Mouse (Mus musculus) olfactory bulb, adult 2 months (tissue): ENCODE results near the gene Cant1. TPM values are rescaled to one million over a fixed set of nuclear protein-coding genes. Genes with fewer than 3 reads are reported as not detected.

Experiments
- H3K27ac ChIP-seq: fragments of 200-500 bp; 2 replicates; pipeline ENCODE4 v1.5.1; 2012; ENCODE audit warnings: low read depth, low read length; ENCODE audit not compliant: insufficient read depth
- H3K4me1 ChIP-seq: fragments of 200-500 bp; 2 replicates; pipeline ENCODE4 v1.6.1; 2012; ENCODE audit warnings: low read length; ENCODE audit not compliant: control insufficient read depth, insufficient read depth
- H3K4me3 ChIP-seq: fragments of 200-500 bp; 2 replicates; pipeline ENCODE4 v1.5.1; 2012; ENCODE audit warnings: mild to moderate bottlenecking, low read depth, low read length, moderate library complexity; ENCODE audit not compliant: insufficient read depth
- CTCF ChIP-seq: fragments of 200-500 bp; IDR thresholded peaks from 2 replicates; pipeline ENCODE4 v1.5.1; 2012; ENCODE audit warnings: low read depth, mild to moderate bottlenecking, low read length, moderate library complexity; ENCODE audit not compliant: insufficient read depth
- POLR2A ChIP-seq: fragments of 200-500 bp; IDR thresholded peaks from 2 replicates; pipeline ENCODE4 v1.6.1; 2012; ENCODE audit warnings: mild to moderate bottlenecking, low read depth, low read length, moderate library complexity; ENCODE audit not compliant: insufficient read depth
- WGBS: fragments of 180-500 bp; shearing (Covaris S2); methylation state at CpG from one replicate; pipeline ENCODE4 v1.1.7; 2018; 5-methylcytosine and 5-hydroxymethylcytosine counted together
- polyA plus RNA-seq: library from polyadenylated mRNA; stranded (reverse); fragments of >200 nt; gene quantifications from 2 replicates; pipeline ENCODE4 v1.2.4, GENCODE M21; 2012; ENCODE audit warnings: low replicate concordance; ENCODE audit not compliant: missing spikeins, insufficient read depth, insufficient read length

Gene Cant1
- polyA plus RNA-seq, 1 experiment = not detected

- TF ChIP-seq POLR2A (no peak), CTCF (no peak)
- 82% methylated on average over 13 of the region's 13 CpGs for WGBS
- Histone ChIP-seq H3K27ac (no peak overlapping the region), H3K4me3 (no peak overlapping the region), H3K4me1 (peaks cover 33% of the 10 kb centered on the region)
These were observed 5.9 kb upstream of the Cant1 start for GRCm38 (mm10) chr11:118424621-118425335.

- H3K4me3 ChIP-seq = no peak overlapping the region
- TF ChIP-seq POLR2A (no peak), CTCF (no peak)
- 1% methylated on average over 18 of the region's 18 CpGs for WGBS
- H3K4me1 ChIP-seq = peaks cover 26% of the 10 kb centered on the region
- H3K27ac ChIP-seq = no peak overlapping the region
These were observed 4.5 kb upstream of the Cant1 start for GRCm38 (mm10) chr11:118423266-118423971.

GRCm38 (mm10) chr11:118420261-118420660 lies 1.4 kb upstream of the Cant1 start:
- Histone ChIP-seq H3K4me3 (no peak overlapping the region), H3K27ac (no peak overlapping the region), H3K4me1 (peaks cover 45% of the 10 kb centered on the region)
- WGBS = 83% methylated on average over 7 of the region's 7 CpGs
- TF ChIP-seq CTCF = no peak
- no peak for TF ChIP-seq POLR2A

DNA sequence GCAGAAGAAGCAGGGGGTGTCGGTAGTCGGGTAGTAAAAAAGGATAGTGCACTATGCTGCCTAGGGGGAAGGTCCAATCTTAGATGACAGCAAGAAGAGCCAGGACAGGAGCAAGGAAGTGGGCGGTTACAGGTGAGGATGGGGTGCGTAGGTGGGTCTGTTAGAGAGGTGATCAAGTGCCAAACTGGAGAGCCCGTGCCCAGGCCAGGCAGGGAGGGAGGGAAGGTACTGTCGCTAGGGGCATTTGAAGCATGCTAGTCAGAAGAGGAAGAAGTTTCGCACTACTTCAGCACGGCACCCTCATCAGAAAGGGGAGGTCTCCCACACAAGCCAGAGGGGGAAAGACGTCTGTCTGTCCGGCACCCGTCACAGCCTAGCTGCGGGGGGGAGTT lies 448 bp downstream of the Cant1 start:
- Histone ChIP-seq H3K4me3 (peak overlapping the region; percentile 63), H3K27ac (peak overlapping the region; percentile 18; the same call in 1 of the 2 replicates), H3K4me1 (peaks cover 37% of the 10 kb centered on the region)
- TF ChIP-seq POLR2A = no peak
- TF ChIP-seq CTCF = no peak
- WGBS = 1% methylated on average over 12 of the region's 12 CpGs

- H3K4me1 ChIP-seq = peaks cover 39% of the 10 kb centered on the region
- H3K27ac ChIP-seq = no peak overlapping the region
- TF ChIP-seq CTCF = no peak
- no peak for TF ChIP-seq POLR2A
- WGBS = 92% methylated on average over 9 of the region's 9 CpGs
- no peak overlapping the region for H3K4me3 ChIP-seq
These were observed 1.4 kb downstream of the Cant1 start for GRCm38 (mm10) chr11:118417496-118417895.

DNA sequence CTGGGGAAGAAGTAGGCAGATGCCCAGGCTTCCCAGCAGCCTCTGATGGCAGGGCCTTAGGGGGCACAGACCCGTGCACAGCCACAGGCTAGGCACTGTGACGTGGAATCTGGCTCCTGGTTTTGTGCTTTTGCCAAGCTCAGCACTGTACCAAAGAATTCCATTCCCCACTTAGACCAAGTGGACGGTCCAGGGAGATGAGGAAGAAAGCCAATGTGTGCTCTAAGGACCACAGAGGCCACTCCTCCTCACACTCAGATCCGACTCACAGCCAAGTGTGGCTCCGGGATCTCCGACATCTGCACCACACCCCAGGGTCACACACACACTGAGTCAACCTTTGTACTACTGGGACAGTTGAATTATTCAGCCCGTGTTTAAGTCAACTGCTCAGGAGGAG lies 2.8 kb downstream of the Cant1 start:
- Histone ChIP-seq H3K4me3 (no peak overlapping the region), H3K4me1 (peaks cover 39% of the 10 kb centered on the region), H3K27ac (no peak overlapping the region)
- TF ChIP-seq POLR2A (no peak), CTCF (no peak)
- WGBS = 46% methylated on average over 7 of the region's 7 CpGs

GRCm38 (mm10) chr11:118415630-118416029 lies 3.3 kb downstream of the Cant1 start:
- Histone ChIP-seq H3K4me3 (no peak overlapping the region), H3K4me1 (peaks cover 39% of the 10 kb centered on the region), H3K27ac (no peak overlapping the region)
- TF ChIP-seq CTCF (no peak), POLR2A (no peak)
- 79% methylated on average over 6 of the region's 6 CpGs for WGBS

GRCm38 (mm10) chr11:118414270-118414669 lies 4.6 kb downstream of the Cant1 start:
- WGBS = 93% methylated on average over 5 of the region's 5 CpGs
- no peak overlapping the region for H3K27ac ChIP-seq
- TF ChIP-seq CTCF (no peak), POLR2A (no peak)
- H3K4me1 ChIP-seq = peaks cover 37% of the 10 kb centered on the region
- no peak overlapping the region for H3K4me3 ChIP-seq

- peaks cover 33% of the 10 kb centered on the region for H3K4me1 ChIP-seq
- no peak overlapping the region for H3K4me3 ChIP-seq
- no peak for TF ChIP-seq POLR2A
- TF ChIP-seq CTCF = no peak
- H3K27ac ChIP-seq = no peak overlapping the region
- WGBS = 62% methylated on average over 4 of the region's 4 CpGs
These were observed 5.8 kb downstream of the Cant1 start for GRCm38 (mm10) chr11:118413055-118413454.
